Mouse (Mus musculus) hindbrain, postnatal 0 days (tissue): Measurements from ENCODE around the gene Tubg1. TPM values are rescaled to one million over a fixed set of nuclear protein-coding genes. Genes with fewer than 3 reads are reported as not detected.

Experiments used
- ATAC-seq: fragments of 200-750 bp; cut with Nextera tagmentation; 2 replicates; pipeline ENCODE4 v1.8.0; 2017; ENCODE audit warnings: mild to moderate bottlenecking, moderate TSS enrichment, moderate library complexity
- DNase-seq: peaks from one replicate; pipeline ENCODE4 v3.0.0-alpha.2; 2015; ENCODE audit warnings: low spot score
- H3K27ac ChIP-seq: fragments of 300-500 bp; sonication (generic); 2 replicates; pipeline ENCODE4 v1.5.1; 2014; ENCODE audit warnings: mild to moderate bottlenecking
- H3K27me3 ChIP-seq: fragments of 300-500 bp; sonication (generic); 2 replicates; pipeline ENCODE4 v1.6.1; 2014; ENCODE audit warnings: low read length, mixed read lengths; ENCODE audit not compliant: insufficient read depth
- H3K36me3 ChIP-seq: fragments of 300-500 bp; sonication (generic); 2 replicates; pipeline ENCODE4 v1.6.1; 2014; ENCODE audit warnings: low read length, mixed read lengths; ENCODE audit not compliant: insufficient read depth
- H3K4me1 ChIP-seq: fragments of 300-500 bp; sonication (generic); 2 replicates; pipeline ENCODE4 v1.6.1; 2014; ENCODE audit warnings: antibody characterized with exemption, low read length, mixed read lengths; ENCODE audit not compliant: insufficient read depth
- H3K4me2 ChIP-seq: fragments of 300-500 bp; sonication (generic); 2 replicates; pipeline ENCODE4 v1.6.1; 2014; ENCODE audit warnings: low read depth, mild to moderate bottlenecking, low read length, moderate library complexity, mixed read lengths
- H3K4me3 ChIP-seq: fragments of 300-500 bp; sonication (generic); 2 replicates; pipeline ENCODE4 v1.5.1; 2014; ENCODE audit warnings: low read length
- H3K9ac ChIP-seq: fragments of 300-500 bp; sonication (generic); replicated peaks from 2 replicates; pipeline ENCODE4 v1.6.1; 2014; ENCODE audit warnings: mild to moderate bottlenecking, low read length, moderate library complexity, mixed read lengths
- H3K9me3 ChIP-seq: fragments of 300-500 bp; sonication (generic); 2 replicates; pipeline ENCODE4 v1.6.1; 2016; ENCODE audit warnings: low read length, mixed read lengths
- CTCF ChIP-seq: IDR thresholded peaks from 2 replicates; pipeline ENCODE4 v1.5.1; 2016; ENCODE audit warnings: antibody characterized with exemption, control low read depth, low read depth
- WGBS: fragments of 180-500 bp; shearing (Covaris S2); extraction: QIAGEN DNeasy Blood & Tissue Kit; methylation state at CpG from one replicate; pipeline ENCODE4 v1.1.7; 2014; 5-methylcytosine and 5-hydroxymethylcytosine counted together
- polyA plus RNA-seq: library from polyadenylated mRNA; unstranded; fragments of >200 nt; fragmentation: Nextera tagmentation; extraction: Ambion mirVana; gene quantifications from 2 replicates; pipeline ENCODE4 v1.2.1, GENCODE M21; 2015
- total RNA-seq: library from RNA; depleted of rRNA; stranded (reverse); fragments of >200 nt; gene quantifications from 2 replicates; pipeline ENCODE4 v1.2.3, GENCODE M21; 2014

Tubg1 gene
- total and polyA plus RNA-seq, 2 experiments from 2014 or later, result 68.3 to 72.8 TPM

DNA sequence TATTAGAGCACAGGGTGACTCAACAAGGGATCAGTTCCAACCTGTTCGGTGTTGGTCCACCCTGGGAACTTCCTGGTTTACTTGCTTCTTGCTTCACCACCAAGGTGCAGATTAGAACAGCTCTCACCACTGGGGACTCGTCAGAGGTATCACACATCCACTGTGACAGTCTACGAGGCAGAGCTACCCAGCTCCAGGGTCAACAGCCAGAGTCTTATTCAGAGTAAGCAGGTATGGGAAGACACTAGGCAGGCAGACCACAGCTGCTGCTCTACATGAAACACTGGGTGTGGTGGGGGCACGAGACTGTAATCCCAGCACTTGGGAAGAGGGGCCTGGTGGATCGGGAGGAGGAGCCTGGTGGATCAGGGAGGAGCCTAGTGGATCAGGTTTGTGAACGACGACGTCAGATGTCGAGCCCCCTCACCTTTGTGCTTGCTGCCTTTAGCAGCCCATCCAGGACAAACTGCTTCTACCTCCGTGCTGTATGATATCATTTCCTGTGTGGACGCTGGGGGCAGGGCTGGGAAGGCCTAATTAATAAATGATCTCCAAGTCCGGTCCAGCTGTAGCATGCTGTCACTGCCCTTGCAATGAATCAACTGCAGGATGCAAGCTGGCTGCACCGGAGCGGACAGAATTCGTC lies 18.9 kb downstream of the Tubg1 start:
- ATAC-seq (peak; percentile 80), DNase-seq (peak; percentile 69)
- Histone ChIP-seq H3K4me3 (0 out of 2 replicates have a peak overlapping the region, but pooled peaks have one; percentile 3), H3K4me2 (peak overlapping the region; percentile 13), H3K27ac (peak overlapping the region; percentile 55), H3K9ac (no peak overlapping the region), H3K4me1 (peaks cover 3% of the 10 kb centered on the region; the same call in 1 of the 2 replicates), H3K9me3 (no peaks in the 10 kb centered on the region), H3K27me3 (no peaks in the 10 kb centered on the region), H3K36me3 (no peaks in the 10 kb centered on the region)
- WGBS, result 23% methylated on average over 15 of the region's 15 CpGs
- TF ChIP-seq CTCF, result 0 out of 2 replicates have a peak, but pooled peaks have one; percentile 2

DNA sequence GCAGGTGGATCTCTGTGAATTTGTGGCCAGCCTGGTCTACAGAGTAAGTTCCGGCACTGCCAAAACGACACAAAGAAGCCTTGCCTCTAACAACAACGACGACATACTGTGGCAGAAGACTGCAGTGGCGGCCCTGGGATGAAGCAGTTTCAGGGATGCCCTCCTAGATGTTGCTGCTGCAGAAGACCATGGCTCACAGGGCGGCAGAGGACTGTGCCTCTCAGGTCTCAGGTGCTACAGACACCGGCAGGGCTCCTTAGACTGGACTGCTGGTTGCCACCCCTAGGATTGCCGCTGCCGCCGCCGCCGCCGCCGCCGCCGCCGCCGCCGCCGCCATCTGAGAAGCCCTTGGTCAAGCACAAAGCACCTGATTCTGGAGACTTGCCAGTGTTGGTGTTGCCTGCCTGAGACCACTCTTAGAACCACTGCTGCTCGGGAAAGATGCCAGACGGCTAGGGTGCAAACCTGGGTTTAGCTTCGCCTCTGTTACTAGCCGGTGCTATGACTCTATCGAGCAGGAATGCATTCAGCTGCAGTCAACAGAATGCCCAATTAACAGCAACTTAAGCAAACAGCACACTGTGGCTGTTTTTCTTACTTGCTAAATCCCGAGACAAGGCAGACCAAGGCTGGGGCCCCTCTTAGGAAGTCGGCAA lies 20.6 kb downstream of the Tubg1 start:
- 0 out of 2 replicates have a peak overlapping the region, but pooled peaks have one; percentile 28 for H3K9ac ChIP-seq
- H3K4me2 ChIP-seq, result peak overlapping the region; percentile 48
- no peaks in the 10 kb centered on the region for H3K9me3 ChIP-seq
- ATAC-seq (no peak), DNase-seq (peak; percentile 49)
- peak overlapping the region; percentile 41; the same call in 1 of the 2 replicates for H3K27ac ChIP-seq
- peaks cover 5% of the 10 kb centered on the region; the same call in 1 of the 2 replicates for H3K4me1 ChIP-seq
- no peak for TF ChIP-seq CTCF
- peak overlapping the region; percentile 19; the same call in 1 of the 2 replicates for H3K4me3 ChIP-seq
- H3K36me3 ChIP-seq, result no peaks in the 10 kb centered on the region
- no peaks in the 10 kb centered on the region for H3K27me3 ChIP-seq
- WGBS, result 40% methylated on average over 27 of the region's 27 CpGs

DNA sequence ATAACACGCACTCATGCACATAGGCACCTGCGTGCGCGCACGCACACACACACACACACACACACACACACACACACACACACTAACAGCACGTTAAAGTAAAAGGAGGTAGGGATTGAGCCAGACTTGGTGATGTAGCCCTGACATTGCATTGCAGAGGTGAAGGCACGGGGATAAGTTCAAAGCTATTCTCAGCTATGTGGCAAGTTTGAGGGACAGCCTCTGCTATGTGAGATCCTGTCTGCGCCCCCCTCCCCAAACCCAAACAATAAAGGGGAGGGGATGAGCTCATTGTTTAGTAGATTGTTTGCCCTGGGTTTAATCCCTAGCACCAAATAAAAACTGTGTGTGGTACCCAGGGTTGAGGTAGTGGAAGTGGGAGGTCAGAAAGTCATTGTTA lies 21.4 kb downstream of the Tubg1 start:
- DNase-seq (no peak), ATAC-seq (no peak)
- Histone ChIP-seq H3K27me3 (no peaks in the 10 kb centered on the region), H3K4me2 (no peak overlapping the region), H3K9me3 (no peaks in the 10 kb centered on the region), H3K36me3 (no peaks in the 10 kb centered on the region), H3K4me3 (no peak overlapping the region), H3K27ac (no peak overlapping the region), H3K4me1 (peaks cover 5% of the 10 kb centered on the region; the same call in 1 of the 2 replicates), H3K9ac (no peak overlapping the region)
- no peak for TF ChIP-seq CTCF
- WGBS, result 81% methylated on average over 8 of the region's 8 CpGs

DNA sequence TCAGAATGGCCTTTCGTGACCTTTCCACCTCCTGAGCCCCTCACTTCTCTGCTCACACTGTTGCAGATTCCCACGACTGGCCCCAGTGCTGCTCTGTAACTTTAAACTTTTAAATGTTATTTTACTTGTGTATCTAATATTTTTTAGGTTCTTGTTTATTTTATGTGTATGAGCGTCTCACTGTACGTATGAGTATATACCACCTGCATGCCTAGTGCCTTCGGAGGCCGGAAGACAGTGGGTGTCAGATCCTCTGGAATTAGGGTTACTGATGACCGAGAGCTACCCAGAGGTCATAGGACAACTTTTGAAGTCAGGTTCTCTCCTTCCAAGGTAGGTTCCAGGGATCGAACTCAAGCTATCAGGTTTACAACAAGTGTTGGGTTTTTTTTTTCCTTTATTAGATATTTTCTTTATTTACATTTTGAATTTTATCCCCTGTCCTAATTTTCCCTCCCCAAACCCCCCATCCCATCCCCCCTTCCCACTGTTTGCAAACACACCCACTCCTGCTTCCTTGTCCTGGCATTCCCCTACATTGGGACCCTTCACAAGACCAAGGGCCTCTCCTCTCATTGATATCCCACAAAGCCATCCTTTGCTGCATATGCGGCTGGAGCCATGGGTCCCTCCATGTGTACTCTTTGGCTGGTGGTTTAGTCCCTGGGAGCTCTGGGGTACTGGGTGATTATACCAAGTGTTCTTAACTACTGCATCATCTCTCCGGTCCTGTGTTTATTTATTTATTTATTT lies 22.7 kb downstream of the Tubg1 start:
- ATAC-seq (no peak), DNase-seq (no peak)
- 88% methylated on average over 10 of the region's 10 CpGs for WGBS
- no peak for TF ChIP-seq CTCF
- peaks cover 5% of the 10 kb centered on the region; the same call in 1 of the 2 replicates for H3K4me1 ChIP-seq
- no peaks in the 10 kb centered on the region for H3K9me3 ChIP-seq
- H3K27me3 ChIP-seq, result no peaks in the 10 kb centered on the region
- no peak overlapping the region for H3K27ac ChIP-seq
- H3K36me3 ChIP-seq, result no peaks in the 10 kb centered on the region
- H3K4me2 ChIP-seq, result no peak overlapping the region
- H3K4me3 ChIP-seq, result no peak overlapping the region
- no peak overlapping the region for H3K9ac ChIP-seq

DNA sequence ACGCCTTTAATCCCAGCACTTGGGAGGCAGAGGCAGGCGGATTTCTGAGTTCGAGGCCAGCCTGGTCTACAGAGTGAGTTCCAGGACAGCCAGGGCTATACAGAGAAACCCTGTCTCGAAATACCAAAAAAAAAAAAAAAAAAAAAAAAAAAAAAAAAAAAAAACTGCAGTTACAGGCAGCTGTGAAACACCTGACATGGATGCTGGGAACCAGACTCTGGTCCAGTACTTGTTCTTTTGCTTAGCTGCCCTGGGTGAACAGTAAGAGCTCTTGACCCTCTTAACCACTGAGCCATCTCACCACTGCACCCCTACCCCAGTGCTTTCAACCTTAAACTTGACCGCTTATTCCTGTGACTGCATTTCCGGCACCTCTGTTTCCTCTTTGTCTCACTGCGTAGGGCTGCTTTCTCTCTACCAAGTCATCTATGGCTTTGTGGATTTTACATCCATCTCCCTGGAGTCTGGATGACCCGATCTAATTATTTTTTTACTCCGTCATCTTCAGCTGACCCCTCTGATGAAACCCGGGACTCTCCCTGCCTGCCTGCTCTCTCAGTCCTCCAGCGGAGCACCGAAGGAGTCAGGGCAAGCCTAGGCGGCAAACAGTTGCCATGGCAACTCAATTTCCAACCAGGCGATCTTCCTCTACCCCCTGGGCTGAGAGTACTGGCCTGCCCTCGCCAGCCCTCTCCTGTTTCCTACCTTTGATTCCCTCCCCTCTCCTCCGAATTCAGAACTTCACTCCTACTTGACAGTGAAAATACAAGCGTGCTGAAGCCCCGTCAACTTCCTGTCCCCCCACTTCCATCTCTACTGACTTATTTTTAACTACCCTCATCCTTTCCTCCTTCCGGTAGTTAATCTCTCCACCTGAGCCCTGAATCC lies 23.8 kb downstream of the Tubg1 start:
- Histone ChIP-seq H3K4me3 (peak overlapping the region; percentile 25), H3K36me3 (no peaks in the 10 kb centered on the region), H3K27ac (peak overlapping the region; percentile 51; the same call in 1 of the 2 replicates), H3K9me3 (no peaks in the 10 kb centered on the region), H3K4me2 (peak overlapping the region; percentile 55), H3K9ac (0 out of 2 replicates have a peak overlapping the region, but pooled peaks have one; percentile 28), H3K27me3 (no peaks in the 10 kb centered on the region), H3K4me1 (peaks cover 5% of the 10 kb centered on the region; the same call in 1 of the 2 replicates)
- TF ChIP-seq CTCF, result no peak
- DNase-seq (peak; percentile 76), ATAC-seq (peak; percentile 57; the same call in 1 of the 2 replicates)
- WGBS, result 18% methylated on average over 18 of the region's 19 CpGs

DNA sequence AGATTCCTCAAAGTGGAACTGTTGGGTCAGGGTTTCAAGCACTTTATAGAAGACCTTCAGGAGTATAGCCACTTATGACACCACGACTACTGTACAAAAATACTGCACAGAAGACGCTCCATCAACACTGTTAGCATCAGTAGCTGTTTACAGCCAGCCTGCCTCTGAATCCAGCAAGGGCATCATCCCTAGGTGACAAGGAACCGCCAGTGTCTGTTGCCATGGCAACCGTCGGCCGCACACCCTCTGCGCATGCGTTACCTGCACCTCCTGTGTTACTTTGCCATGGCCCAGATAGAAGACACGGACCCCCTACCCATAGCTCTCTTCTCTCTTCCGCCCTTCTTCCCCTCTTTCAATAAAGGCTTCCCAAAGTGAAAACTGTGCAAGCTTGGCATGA lies 26.6 kb downstream of the Tubg1 start:
- DNase-seq, result peak; percentile 88
- Histone ChIP-seq H3K9ac (no peak overlapping the region; the same call in 1 of the 2 replicates), H3K27ac (peak overlapping the region; percentile 48), H3K9me3 (no peaks in the 10 kb centered on the region), H3K36me3 (no peaks in the 10 kb centered on the region), H3K4me2 (0 out of 2 replicates have a peak overlapping the region, but pooled peaks have one; percentile 16), H3K4me3 (no peak overlapping the region), H3K27me3 (no peaks in the 10 kb centered on the region), H3K4me1 (peaks cover 5% of the 10 kb centered on the region; the same call in 1 of the 2 replicates)
- no peak for TF ChIP-seq CTCF
- peak; percentile 59; the same call in 1 of the 2 replicates for ATAC-seq
- WGBS, result 13% methylated on average over 10 of the region's 10 CpGs
